Mouse (Mus musculus) ES-E14 (cell line): ENCODE results near the gene Dennd2c.

ENCODE experiments used
- HCFC1 ChIP-seq: IDR thresholded peaks from 2 replicates; pipeline ENCODE4 v1.6.1; 2012; ENCODE audit warnings: low read length, inconsistent platforms, borderline replicate concordance; ENCODE audit not compliant: insufficient read depth
- ZNF384 ChIP-seq: IDR thresholded peaks from 2 replicates; pipeline ENCODE4 v1.6.1; 2012; ENCODE audit warnings: low read depth, low read length, inconsistent platforms

- TF ChIP-seq ZNF384 (no peak), HCFC1 (no peak)
Measured at GRCm38 (mm10) chr3:103101194-103101593, 1.2 kb upstream of the Dennd2c start.
